Mouse (Mus musculus) thymus, postnatal 25 days (tissue): ENCODE data around the gene Hist1h2bg.
"Not testable (repeated sequence)": the region's sequence is repeated elsewhere in the genome, so short reads cannot be mapped to it uniquely, and the experiment has no call there.

Experiments
- DNase-seq: peaks from one replicate; pipeline ENCODE4 v3.0.0; 2022

Gene Hist1h2bg

DNA sequence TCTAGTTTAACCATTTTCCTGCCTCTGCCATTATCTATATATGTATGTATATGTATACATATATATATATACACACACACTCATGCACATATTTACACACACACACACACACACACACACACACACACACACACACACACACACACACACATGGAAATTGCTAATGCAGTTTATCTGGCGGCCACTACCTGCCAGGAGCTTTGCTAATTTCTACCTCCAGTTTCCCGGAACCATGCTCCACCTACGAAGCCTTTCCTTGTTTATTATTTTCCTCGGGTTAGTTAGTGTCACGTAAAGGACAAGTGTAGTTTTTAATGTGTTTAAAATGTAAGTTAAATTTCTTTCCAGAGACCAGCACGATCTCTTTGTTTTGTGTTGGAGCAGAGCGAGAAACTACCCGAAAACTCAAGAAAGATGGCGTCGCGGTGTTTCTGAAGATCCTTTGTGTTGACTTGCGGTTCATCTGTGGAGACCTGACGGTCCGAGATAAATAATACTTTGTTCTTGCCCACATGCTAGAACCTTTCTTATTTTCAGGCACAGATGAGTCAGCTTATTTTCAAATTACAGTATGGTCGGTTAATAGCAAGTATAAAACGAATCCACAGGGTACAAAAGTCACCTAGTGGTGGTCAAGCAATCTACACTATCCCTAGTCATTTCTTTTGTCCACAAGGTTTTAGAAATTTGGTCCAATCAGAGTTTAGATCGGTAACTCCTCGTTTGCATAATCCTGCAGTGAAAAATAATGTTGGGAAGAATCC is 8.3 kb upstream of the Hist1h2bg start:
- peak; percentile 42 for DNase-seq

DNA sequence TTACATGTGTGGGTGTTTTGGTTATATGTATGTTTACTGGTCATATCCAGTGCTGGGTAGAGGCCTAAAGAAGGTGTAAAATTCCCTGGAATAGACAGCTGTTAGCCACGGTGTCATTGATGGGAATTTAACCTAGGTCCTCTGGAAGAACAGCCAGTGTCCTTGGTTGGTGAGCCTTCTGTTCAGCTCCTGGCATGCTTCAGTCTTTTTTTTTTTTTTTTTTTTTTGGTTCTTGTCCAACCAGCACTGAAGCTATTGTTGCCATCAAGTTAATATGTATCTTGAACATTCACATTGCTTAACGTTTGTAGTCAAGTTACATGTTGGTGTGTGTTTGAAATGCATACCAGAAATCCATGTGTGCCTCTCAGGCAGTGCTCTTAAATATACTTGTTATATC is 6.7 kb upstream of the Hist1h2bg start:
- no peak for DNase-seq

DNA sequence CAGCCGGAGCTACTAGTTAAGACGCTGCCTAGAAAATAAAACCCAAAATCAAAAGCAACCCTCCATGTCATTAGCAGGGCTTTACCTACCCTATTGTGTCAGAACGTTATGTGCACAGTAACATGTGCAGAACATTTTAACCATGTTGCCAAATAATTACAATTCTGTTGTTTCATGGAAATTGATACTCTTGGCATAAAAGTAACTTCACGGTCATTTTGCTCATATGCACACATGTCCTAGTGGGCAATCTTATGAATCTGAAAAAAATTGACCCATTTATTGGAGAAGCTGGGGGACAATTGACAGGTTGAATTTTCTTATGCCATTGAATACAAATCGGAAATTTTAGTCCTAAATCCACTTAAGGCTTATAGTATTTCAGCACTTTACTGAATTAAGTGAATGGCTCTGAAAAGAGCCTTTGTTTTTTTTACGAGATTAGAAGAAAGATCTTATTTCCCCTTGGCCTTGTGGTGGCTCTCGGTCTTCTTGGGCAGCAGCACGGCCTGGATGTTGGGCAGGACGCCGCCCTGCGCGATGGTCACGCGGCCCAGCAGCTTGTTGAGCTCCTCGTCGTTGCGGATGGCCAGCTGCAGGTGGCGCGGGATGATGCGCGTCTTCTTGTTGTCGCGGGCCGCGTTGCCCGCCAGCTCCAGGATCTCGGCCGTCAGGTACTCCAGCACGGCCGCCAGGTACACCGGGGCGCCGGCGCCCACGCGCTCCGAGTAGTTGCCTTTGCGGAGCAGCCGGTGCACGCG is 755 bp upstream of the Hist1h2bg start:
- DNase-seq: not testable (repeated sequence)

GRCm38 (mm10) chr13:23571504-23572217 is 465 bp downstream of the Hist1h2bg start:
- peak; percentile 40 for DNase-seq

GRCm38 (mm10) chr13:23572218-23573033 is 1.2 kb downstream of the Hist1h2bg start:
- DNase-seq: no peak

- peak; percentile 42 for DNase-seq
Measured at GRCm38 (mm10) chr13:23573034-23573897, 2.1 kb downstream of the Hist1h2bg start.

- DNase-seq: peak; percentile 90
Measured at GRCm38 (mm10) chr13:23573898-23574524, 2.8 kb downstream of the Hist1h2bg start, which contains the start of the genes Hist1h2bf and Hist1h2ad. Gene Hist1h2bf, minus strand, starts transcription at chr13:23574196. Gene Hist1h2ad, plus strand, starts transcription at chr13:23574381.

DNA sequence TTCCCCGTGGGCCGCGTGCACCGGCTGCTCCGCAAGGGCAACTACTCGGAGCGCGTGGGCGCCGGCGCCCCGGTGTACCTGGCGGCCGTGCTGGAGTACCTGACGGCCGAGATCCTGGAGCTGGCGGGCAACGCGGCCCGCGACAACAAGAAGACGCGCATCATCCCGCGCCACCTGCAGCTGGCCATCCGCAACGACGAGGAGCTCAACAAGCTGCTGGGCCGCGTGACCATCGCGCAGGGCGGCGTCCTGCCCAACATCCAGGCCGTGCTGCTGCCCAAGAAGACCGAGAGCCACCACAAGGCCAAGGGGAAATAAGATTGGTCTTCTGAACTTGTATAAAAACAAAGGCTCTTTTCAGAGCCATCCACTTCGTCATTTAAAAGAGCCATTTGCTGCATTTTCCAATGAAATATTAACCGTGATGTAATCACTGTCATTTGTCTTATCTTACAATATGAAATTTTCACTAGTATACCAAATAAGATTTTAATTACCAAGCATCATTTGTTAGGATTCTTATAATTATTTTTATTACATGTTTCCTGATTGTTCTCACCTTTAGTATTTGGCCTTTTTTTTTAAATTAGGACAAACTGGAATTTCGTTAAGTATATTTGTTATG is 3.5 kb downstream of the Hist1h2bg start:
- DNase-seq: not testable (repeated sequence)

DNA sequence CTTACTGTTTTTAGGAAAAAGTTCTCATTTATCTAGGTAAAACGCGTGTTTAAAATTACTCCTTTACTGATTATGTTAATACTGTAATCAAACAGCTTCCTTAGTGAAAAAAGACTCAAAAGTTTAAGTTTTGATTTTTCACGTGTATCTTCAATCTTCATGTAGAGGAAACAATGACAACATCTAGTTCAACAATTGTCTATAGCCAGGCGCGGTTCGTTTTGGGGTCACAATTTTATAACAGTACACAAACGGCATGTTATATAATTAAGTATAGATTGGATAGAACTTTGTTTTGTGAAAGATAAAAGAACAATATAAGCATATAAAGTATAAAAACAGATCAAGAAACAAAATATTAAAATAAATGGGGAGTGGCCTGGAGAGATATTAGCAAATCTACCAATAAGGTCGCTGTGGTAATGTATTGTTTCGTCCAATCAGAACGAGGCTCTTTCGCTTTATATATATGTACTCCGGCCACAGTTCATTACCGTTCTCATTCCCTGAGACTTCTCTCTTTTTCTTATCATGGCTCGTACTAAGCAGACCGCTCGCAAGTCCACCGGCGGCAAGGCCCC is 4.2 kb downstream of the Hist1h2bg start, which contains the start of gene Hist1h3d:
TSS of gene Hist1h3d (plus strand) at position 493 of the 581 bp plus-strand sequence.
- DNase-seq: peak; percentile 65

DNA sequence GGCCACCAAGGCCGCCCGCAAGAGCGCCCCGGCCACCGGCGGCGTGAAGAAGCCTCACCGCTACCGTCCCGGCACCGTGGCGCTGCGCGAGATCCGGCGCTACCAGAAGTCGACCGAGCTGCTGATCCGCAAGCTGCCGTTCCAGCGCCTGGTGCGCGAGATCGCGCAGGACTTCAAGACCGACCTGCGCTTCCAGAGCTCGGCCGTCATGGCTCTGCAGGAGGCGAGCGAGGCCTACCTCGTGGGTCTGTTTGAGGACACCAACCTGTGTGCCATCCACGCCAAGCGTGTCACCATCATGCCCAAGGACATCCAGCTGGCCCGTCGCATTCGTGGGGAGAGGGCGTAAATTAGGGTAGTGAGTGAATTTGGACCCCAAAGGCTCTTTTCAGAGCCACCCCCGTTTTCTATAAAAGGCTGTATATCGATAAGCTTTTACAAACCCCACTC is 4.7 kb downstream of the Hist1h2bg start:
- DNase-seq: peak; percentile 38

DNA sequence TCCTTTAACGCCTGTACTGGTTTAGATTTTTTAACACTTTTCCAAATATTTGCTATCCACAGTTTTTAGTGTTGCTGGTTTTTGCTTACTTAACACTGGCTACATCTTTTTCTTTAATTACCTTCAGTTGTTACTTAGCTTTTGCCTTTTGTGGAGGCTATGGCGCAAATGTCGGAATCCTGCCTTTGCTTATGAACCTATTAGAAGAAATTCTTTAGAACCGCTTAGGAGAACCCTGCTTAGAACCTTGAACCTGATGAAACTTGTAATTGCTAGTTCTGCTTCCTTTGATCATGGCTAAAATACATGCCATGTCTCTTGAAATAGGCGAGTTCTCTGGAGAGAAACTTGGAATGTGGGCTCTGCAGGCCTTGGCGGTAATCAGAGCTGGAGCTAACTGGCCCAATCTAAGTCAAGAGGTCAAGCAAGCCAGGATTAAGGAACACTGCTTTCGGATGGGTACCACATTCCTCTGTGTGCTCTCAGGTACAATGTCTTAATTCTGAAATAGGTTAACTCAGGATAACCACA is 5.2 kb downstream of the Hist1h2bg start:
- DNase-seq: no peak

DNA sequence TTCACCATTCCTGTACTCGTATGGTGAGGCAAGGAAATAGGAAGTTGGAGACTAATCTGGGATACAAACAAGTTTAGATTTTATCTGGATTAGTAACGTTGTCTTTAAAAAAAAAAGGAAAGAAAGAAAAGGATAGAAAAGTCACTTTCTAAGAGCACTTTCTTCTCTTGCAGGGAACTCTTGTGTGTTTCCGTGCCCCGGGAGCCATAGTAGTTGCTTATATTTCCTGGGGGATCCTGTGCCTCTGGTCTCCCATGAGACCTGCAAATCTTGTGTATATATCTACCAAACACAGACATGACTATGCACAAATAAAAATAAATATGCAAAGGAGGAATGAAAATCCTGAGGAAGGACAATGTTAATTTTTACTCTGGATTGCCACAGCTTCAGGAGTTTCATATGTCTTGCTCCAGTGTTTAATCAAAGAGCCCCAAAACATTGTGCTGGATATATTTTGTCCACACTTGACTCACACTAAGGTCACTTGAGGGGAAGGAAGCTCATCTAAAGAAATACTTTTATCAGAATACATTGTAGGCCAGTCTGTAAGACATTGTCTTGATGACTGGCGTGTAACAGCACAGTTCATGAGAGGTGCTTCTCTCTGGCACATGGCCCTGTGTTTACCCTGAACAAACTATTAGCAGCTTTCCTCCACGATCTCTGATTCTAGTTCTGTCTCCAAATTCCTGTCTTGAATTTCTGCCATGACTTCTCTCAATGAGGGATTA is 5.9 kb downstream of the Hist1h2bg start:
- DNase-seq: no peak

DNA sequence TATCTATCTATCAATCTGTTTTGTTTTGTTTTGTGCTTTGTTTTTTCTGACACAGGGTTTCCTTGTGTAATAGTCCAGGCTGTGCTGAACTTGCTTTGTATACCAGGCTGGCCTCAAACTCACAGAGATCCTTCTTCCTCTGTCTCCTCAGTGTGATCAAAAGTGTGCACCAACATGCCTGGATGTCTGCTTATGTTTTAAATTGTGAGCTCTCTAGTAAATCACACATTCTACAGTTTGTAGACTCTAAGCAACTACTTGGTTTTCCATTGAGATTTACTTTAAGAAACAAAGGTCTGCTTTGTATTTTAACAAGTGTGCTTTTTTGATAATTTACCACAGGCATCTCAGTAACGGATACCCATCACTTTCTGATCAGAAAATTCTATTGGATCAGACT is 6.6 kb downstream of the Hist1h2bg start:
- DNase-seq: no peak

DNA sequence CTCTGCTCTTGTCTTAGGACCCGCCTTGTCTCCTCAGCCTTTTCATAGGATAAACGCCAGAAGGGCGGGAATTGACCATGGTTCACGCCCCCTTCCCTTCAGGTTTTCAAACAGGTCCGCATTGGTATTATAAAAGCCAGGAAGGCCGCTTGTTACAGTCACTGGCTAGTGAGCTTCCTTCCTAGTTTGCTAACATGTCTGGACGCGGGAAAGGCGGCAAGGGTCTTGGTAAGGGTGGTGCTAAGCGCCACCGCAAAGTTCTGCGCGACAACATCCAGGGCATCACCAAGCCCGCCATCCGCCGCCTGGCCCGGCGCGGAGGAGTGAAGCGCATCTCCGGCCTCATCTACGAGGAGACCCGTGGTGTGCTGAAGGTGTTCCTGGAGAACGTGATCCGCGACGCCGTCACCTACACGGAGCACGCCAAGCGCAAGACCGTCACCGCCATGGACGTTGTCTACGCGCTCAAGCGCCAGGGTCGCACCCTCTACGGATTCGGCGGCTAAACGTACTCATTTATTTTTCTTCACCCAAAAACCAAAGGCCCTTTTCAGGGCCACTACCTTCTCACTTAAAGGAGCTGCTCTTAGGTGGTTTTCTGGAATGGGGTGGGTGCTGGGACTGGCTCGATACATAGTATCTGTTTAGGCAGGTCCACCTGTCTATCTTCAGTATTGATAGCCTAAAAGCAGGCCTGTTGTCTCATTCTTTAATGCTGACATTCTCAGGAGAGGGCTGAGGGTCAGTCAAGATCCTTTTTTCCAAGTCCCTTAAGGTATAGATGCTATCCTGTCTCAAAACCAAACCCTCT is 10.4 kb downstream of the Hist1h2bg start, which contains the start of gene Hist1h4d:
TSS of gene Hist1h4d (plus strand) at position 191 of the 811 bp plus-strand sequence.
- DNase-seq: peak; percentile 98

GRCm38 (mm10) chr13:23582219-23583056 is 11.2 kb downstream of the Hist1h2bg start:
- DNase-seq: no peak

DNA sequence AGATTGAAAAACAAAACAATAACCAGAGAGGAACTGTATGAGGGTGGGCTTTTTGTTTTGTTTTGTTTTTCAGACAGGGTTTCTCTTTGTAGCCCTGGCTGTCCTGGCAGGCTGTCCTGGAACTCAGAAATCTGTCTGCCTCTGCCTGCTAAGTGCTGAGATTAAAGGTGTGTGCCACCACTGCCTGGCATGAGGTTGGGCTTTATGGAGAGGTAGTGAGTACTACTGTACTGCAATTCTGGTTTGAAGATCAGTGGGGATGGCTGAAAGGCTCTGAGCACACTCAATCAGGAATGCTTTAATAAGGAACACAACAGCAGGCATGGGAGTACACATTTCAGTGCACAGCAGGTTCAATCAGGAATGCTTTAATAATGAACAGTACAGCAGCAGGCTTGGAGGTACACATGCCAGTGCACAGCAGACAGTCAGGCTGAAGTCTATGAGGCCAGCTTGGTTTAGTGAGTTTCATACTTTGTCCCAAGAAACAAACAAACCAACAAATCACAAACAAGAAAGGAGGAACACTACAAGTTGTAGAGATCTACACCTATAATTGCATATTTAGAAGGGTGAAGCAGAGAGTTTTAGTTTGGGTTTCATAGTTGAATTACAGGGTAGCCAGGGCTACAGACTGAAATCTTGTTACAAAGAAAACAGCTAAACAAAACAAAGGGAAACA is 12.3 kb downstream of the Hist1h2bg start:
- DNase-seq: no peak
